Mouse (Mus musculus) limb, embryonic 14.5 days (tissue): ENCODE data around the gene Zfp513. TPM values are rescaled to one million over a fixed set of nuclear protein-coding genes. Genes with fewer than 3 reads are reported as not detected.

ENCODE experiments used
- ATAC-seq: fragments of 200-750 bp; cut with Nextera tagmentation; 2 replicates; pipeline ENCODE4 v1.8.0; 2017; ENCODE audit warnings: low read depth, moderate number of reproducible peaks, moderate TSS enrichment; ENCODE audit not compliant: low FRiP score
- DNase-seq: peaks from one replicate; pipeline ENCODE4 v3.0.0-alpha.2; 2015; ENCODE audit warnings: low spot score
- H3K27ac ChIP-seq: fragments of 300-500 bp; sonication (generic); replicated peaks from 2 replicates; pipeline ENCODE4 v1.5.1; 2014; ENCODE audit warnings: low read depth, mild to moderate bottlenecking, low read length, moderate library complexity, mixed read lengths
- H3K27me3 ChIP-seq: fragments of 300-500 bp; sonication (generic); 2 replicates; pipeline ENCODE4 v1.6.1; 2014; ENCODE audit warnings: low read length, mixed read lengths; ENCODE audit not compliant: control insufficient read depth, insufficient read depth
- H3K36me3 ChIP-seq: fragments of 300-500 bp; sonication (generic); 2 replicates; pipeline ENCODE4 v1.6.1; 2014; ENCODE audit warnings: mild to moderate bottlenecking, low read length, moderate library complexity, mixed read lengths; ENCODE audit not compliant: control insufficient read depth, insufficient read depth
- H3K4me1 ChIP-seq: fragments of 300-500 bp; sonication (generic); 2 replicates; pipeline ENCODE4 v1.6.1; 2014; ENCODE audit warnings: antibody characterized with exemption, low read length, mixed read lengths; ENCODE audit not compliant: control insufficient read depth, insufficient read depth
- H3K4me2 ChIP-seq: fragments of 300-500 bp; sonication (generic); replicated peaks from 2 replicates; pipeline ENCODE4 v1.6.1; 2014; ENCODE audit warnings: low read depth, mild to moderate bottlenecking, low read length, moderate library complexity; ENCODE audit not compliant: severe bottlenecking
- H3K4me3 ChIP-seq: fragments of 300-500 bp; sonication (generic); replicated peaks from 2 replicates; pipeline ENCODE4 v1.5.1; 2014; ENCODE audit warnings: low read length
- H3K9ac ChIP-seq: fragments of 300-500 bp; sonication (generic); 2 replicates; pipeline ENCODE4 v1.6.1; 2014; ENCODE audit warnings: mild to moderate bottlenecking, low read depth, low read length, moderate library complexity; ENCODE audit not compliant: severe bottlenecking
- H3K9me3 ChIP-seq: fragments of 300-500 bp; sonication (generic); 2 replicates; pipeline ENCODE4 v1.6.1; 2016; ENCODE audit warnings: low read length; ENCODE audit not compliant: control insufficient read depth
- POLR2A ChIP-seq: fragments of 200-500 bp; IDR thresholded peaks from 2 replicates; pipeline ENCODE4 v1.8.0; 2012; ENCODE audit warnings: inconsistent platforms, mild to moderate bottlenecking, moderate library complexity, borderline replicate concordance; ENCODE audit not compliant: insufficient read depth, insufficient read length; ENCODE audit errors: extremely low read depth
- WGBS: fragments of 180-500 bp; shearing (Covaris S2); extraction: QIAGEN DNeasy Blood & Tissue Kit; methylation state at CpG from one replicate; pipeline ENCODE4 v1.1.7; 2014; 5-methylcytosine and 5-hydroxymethylcytosine counted together
- polyA plus RNA-seq, 2 experiments: library from polyadenylated mRNA; depleted of rRNA in 1 of 2; stranded (reverse) in 1 of 2; unstranded in 1 of 2; fragments of >200 nt; fragmentation: Nextera tagmentation in 1 of 2; extraction: Ambion mirVana in 1 of 2; gene quantifications; 2 replicates each; pipeline versions ENCODE4 v1.2.1 to v1.2.3; 2012 to 2014

Gene Zfp513
- polyA plus RNA-seq, 2 experiments, result 6.8 to 58.8 TPM

DNA sequence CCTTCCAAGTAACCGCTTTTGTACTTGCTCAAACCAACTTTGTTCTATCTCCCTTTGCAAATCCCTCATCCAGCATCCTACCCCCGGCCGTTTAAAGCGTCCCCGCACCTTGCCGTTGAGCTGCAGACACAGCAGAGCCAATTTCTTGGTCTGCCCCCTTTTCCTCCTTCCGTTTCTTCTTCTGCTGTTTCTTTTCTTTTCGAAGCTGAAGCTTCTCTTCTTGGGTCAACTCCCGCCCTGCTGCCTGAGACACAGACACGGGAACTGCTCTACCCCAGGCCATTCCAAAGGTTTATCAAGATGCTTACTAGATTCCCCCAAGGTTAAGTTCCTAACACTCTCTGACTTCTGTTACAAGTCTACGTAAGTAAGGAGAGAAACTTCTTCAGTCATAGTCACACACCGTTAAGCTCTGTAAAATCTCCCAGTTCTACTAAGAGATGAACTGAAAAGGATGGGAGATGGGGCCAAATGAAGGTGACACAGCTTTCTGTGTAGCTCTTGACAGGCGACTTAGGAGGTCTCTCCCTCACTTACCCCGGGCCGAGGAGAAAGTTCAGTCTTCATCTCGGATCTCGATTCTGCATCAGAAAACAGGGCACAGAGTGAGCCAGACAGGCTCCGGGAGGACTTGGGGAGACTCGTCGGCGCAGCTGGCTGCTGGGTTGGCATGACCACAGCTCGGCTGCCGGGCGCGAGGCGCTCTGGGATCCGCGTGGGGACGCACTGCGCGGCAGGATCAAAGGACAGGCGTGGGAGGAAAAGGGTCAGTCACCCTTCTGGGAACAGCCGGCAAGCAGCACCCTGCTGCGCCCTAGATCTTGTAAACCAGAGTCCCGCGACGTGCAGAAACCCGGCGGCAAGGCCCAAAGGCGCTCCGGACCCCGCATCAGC, 9.8 kb downstream of the Zfp513 start:
- TF ChIP-seq POLR2A, result 0 out of 2 replicates have a peak, but pooled peaks have one; percentile 41
- 15% methylated on average over 37 of the region's 42 CpGs for WGBS
- peaks cover 16% of the 10 kb centered on the region for H3K4me1 ChIP-seq
- H3K9ac ChIP-seq, result peak overlapping the region; percentile 92
- H3K4me3 ChIP-seq, result peak overlapping the region; percentile 91
- peak; percentile 27; the same call in 1 of the 2 replicates for ATAC-seq
- DNase-seq, result no peak
- peak overlapping the region; percentile 53 for H3K27ac ChIP-seq
- H3K4me2 ChIP-seq, result peak overlapping the region; percentile 75
- H3K27me3 ChIP-seq, result no peaks in the 10 kb centered on the region
- H3K9me3 ChIP-seq, result no peaks in the 10 kb centered on the region
- peaks cover 70% of the 10 kb centered on the region for H3K36me3 ChIP-seq

DNA sequence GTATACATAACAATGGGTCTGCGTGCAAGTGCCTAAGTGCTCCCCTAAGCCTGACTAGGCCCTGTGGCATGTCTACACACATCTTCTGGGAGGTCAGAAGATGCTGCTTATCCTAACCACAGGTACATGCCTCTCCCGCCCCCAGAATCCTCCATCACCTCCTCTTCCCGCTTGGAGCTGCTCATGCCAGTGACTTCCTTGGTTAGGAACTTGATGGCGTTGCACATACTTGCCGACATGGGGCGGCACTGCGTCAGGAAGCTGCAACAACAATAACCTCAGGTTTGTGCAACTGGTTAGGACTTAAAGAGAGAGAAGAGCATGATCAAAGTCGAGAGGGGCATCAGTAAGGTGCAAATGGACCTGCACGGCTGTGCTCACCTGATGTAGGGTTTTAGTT, 11.9 kb downstream of the Zfp513 start:
- ATAC-seq (no peak), DNase-seq (no peak)
- 89% methylated on average over 9 of the region's 9 CpGs for WGBS
- no peak overlapping the region for H3K9ac ChIP-seq
- H3K4me2 ChIP-seq, result no peak overlapping the region
- peaks cover 57% of the 10 kb centered on the region for H3K36me3 ChIP-seq
- no peaks in the 10 kb centered on the region for H3K9me3 ChIP-seq
- no peak overlapping the region for H3K27ac ChIP-seq
- no peak overlapping the region for H3K4me3 ChIP-seq
- TF ChIP-seq POLR2A, result no peak
- H3K4me1 ChIP-seq, result peaks cover 16% of the 10 kb centered on the region
- H3K27me3 ChIP-seq, result no peaks in the 10 kb centered on the region

DNA sequence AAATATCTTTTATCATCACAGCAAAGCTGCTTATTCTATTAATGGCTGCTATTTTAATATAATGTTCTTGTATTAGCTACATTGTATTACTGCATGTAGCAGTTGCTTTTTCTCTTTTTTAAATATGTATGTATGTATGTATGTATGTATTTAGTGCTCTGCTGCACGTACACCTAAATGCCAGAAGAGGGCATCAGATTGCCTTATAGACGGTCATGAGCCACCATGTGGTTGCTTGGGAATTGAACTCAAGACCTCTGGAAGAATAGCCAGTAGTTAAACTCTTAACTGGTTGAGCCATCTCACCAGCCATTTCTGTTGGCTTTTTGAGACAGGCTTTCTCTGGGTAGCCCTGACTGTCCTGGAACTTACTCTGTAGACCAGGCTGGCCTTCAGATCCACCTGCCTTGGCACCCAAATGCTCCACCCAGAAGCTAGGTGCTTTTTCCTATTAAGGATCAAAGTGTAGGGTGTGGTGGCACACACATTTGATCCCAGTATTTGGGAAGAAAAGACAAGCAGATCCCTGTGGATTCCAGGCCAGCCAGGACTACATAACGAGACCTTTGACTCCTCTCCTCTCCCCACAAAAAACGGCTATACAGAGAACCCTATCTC, 13.8 kb downstream of the Zfp513 start:
- TF ChIP-seq POLR2A, result no peak
- Histone ChIP-seq H3K4me3 (no peak overlapping the region), H3K36me3 (peaks cover 45% of the 10 kb centered on the region), H3K9me3 (no peaks in the 10 kb centered on the region), H3K27ac (no peak overlapping the region), H3K4me2 (no peak overlapping the region), H3K9ac (no peak overlapping the region), H3K27me3 (no peaks in the 10 kb centered on the region), H3K4me1 (peaks cover 8% of the 10 kb centered on the region)
- ATAC-seq (no peak), DNase-seq (no peak)
- WGBS, result 79% methylated on average over 4 of the region's 4 CpGs

DNA sequence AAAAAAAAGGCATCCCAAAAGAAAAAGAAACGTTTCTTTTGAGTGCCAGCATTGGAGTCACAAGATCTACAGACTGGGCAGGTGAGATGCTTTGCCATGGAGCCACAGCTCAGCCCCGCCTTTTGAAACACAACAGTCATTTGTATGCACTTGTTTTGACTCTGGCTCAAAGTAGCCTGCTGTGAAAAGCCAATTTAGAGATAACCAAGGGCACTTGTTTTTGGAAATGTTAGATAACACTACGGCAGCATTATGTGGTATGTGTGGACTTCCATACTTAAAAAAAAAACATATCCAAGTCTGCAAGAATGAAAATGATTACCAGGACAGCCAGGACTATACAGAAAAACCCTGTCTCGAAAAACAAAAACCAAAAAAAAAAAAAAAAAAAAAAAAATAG, 18.4 kb downstream of the Zfp513 start:
- peaks cover 21% of the 10 kb centered on the region for H3K36me3 ChIP-seq
- H3K4me3 ChIP-seq, result no peak overlapping the region
- H3K4me2 ChIP-seq, result no peak overlapping the region
- ATAC-seq, result no peak
- WGBS, result 67% methylated on average over 4 of the region's 4 CpGs
- H3K9me3 ChIP-seq, result no peaks in the 10 kb centered on the region
- TF ChIP-seq POLR2A, result no peak
- H3K4me1 ChIP-seq, result peaks cover 5% of the 10 kb centered on the region
- H3K27ac ChIP-seq, result no peak overlapping the region
- H3K27me3 ChIP-seq, result no peaks in the 10 kb centered on the region
- DNase-seq, result no peak
- no peak overlapping the region for H3K9ac ChIP-seq

DNA sequence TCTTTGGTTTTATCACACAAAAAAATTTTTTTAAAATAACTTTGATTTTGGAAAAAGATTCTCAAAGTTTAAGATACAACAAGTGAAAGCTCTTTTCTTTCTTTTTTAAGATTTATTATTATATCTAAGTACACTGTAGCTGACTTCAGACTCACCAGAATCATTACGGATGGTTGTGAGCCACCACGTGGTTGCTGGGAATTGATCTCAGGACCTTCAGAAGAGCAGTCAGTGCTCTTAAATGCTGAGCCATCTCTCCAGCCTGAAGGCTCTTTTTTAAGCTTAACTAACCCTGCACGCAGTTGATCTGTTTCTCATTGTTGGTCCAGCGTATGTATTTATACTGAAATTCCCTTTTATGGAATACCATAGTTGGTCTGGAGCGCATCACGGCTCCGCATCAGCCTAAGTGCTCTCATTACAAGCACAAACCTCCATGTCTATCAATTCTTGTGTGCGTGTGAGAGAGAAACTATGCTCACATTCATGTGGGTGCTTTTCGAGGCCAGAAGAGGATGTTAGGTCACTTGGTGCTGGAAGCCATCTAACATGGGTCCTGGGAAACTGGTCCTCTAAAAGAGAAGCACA, 20.8 kb downstream of the Zfp513 start:
- TF ChIP-seq POLR2A, result no peak
- Histone ChIP-seq H3K4me3 (no peak overlapping the region), H3K9me3 (no peaks in the 10 kb centered on the region), H3K27me3 (no peaks in the 10 kb centered on the region), H3K9ac (no peak overlapping the region), H3K4me1 (peaks cover 6% of the 10 kb centered on the region), H3K4me2 (peak overlapping the region; percentile 59; the same call in 1 of the 2 replicates), H3K27ac (no peak overlapping the region; the same call in 1 of the 2 replicates), H3K36me3 (no peaks in the 10 kb centered on the region)
- ATAC-seq (no peak), DNase-seq (no peak)
- WGBS, result 92% methylated on average over 9 of the region's 9 CpGs
